Mouse (Mus musculus) bone marrow, adult 2 months (tissue): ENCODE results near the gene Taf6.

ENCODE experiments used
- CTCF ChIP-seq: fragments of 200-500 bp; IDR thresholded peaks from 2 replicates; pipeline ENCODE4 v1.5.1; 2011; ENCODE audit warnings: low read length, control low read depth; ENCODE audit not compliant: control insufficient read depth, insufficient read depth
- POLR2A ChIP-seq: fragments of 200-500 bp; IDR thresholded peaks from 2 replicates; pipeline ENCODE4 v1.6.1; 2011; ENCODE audit warnings: low read depth, mild to moderate bottlenecking, control low read depth, low read length, borderline replicate concordance; ENCODE audit not compliant: control insufficient read depth

DNA sequence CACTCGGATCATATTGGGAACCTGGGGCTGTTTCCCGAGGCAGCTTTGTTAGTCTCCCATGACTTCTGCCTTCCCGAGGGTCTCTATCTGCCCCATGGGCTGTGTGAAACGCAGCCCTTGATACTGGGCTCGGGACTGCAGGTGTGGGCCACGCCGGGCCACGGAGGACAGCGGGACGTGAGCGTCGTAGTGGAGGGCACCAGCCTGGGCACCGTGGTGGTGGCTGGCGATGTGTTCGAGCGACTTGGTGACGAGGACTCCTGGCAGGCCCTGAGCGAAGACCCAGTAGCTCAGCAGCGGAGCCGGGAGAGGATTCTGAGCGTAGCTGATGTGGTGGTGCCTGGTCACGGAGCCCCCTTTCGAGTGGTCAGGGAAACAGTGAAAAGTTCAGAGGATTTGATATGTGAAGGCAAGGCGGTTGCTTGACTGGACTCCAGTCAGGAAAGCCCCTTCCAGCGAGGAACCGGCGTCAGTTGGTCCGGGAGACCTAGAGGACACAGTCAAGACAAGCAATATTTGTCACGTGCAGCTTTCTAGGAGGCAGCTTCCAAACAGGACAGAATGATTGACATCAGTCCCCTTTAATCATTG, 7.6 kb upstream of the Taf6 start:
- TF ChIP-seq CTCF (no peak), POLR2A (no peak; the same call in 1 of the 2 replicates)
